Mouse (Mus musculus): ENCODE data around the gene Gstcd. TPM values are rescaled to one million over a fixed set of nuclear protein-coding genes. Genes with fewer than 3 reads are reported as not detected.

Gene Gstcd
- polyA plus RNA-seq, 1 experiment from 2014 or later: 7.9 TPM

Other genes starting within 250 kb of the Gstcd start
- 22.0 and 30.9 TPM in 2 replicates for gene Npnt, start 141.7 kb downstream of the Gstcd start, polyA plus RNA-seq (2016; fragmentation: Nextera tagmentation; extraction: Ambion mirVana)
- 23.5 and 25.9 TPM in 2 replicates for gene Ints12, start 193 bp downstream of the Gstcd start, polyA plus RNA-seq (2016; fragmentation: Nextera tagmentation; extraction: Ambion mirVana)
- 0.12 and 0.53 TPM in 2 replicates for gene Arhgef38, start 142.9 kb upstream of the Gstcd start, polyA plus RNA-seq (2016; fragmentation: Nextera tagmentation; extraction: Ambion mirVana)
- 70.3 and 71.0 TPM in 2 replicates for gene Ppa2, start 218.1 kb upstream of the Gstcd start, polyA plus RNA-seq (2016; fragmentation: Nextera tagmentation; extraction: Ambion mirVana)

Data from hindbrain, embryonic 12.5 days (tissue).